Mouse (Mus musculus) macrophage (primary cell): ENCODE data around the gene Gm5935. TPM values are rescaled to one million over a fixed set of nuclear protein-coding genes. Genes with fewer than 3 reads are reported as not detected.
"Not testable (repeated sequence)": the region's sequence is repeated elsewhere in the genome, so short reads cannot be mapped to it uniquely, and the experiment has no call there.

Source experiments
- H3K27ac ChIP-seq: fragments of 350-480 bp; formaldehyde crosslinking; 2 replicates; pipeline ENCODE4 v1.9.0; 2021
- H3K36me3 ChIP-seq: fragments of 350-480 bp; formaldehyde crosslinking; 2 replicates; pipeline ENCODE4 v1.9.0; 2021; ENCODE audit errors: inconsistent target
- H3K4me3 ChIP-seq: fragments of 350-480 bp; formaldehyde crosslinking; 2 replicates; pipeline ENCODE4 v1.9.0; 2021; ENCODE audit errors: inconsistent target
- H3K79me2 ChIP-seq: fragments of 350-480 bp; formaldehyde crosslinking; 2 replicates; pipeline ENCODE4 v1.9.0; 2021; ENCODE audit errors: inconsistent target
- WGBS: methylation state at CpG from one replicate; pipeline ENCODE4 v1.1.7; 2026; ENCODE audit warnings: inconsistent platforms; ENCODE audit not compliant: missing documents; 5-methylcytosine and 5-hydroxymethylcytosine counted together
- polyA plus RNA-seq: library from polyadenylated mRNA; stranded (reverse); fragments of 250-400 nt; gene quantifications from 3 replicates; pipeline ENCODE4 v1.2.4, GENCODE M21; 2018; ENCODE audit warnings: inconsistent platforms
- total RNA-seq, 78 experiments: library from RNA; depleted of rRNA; stranded (reverse); fragments of 250-400 nt; gene quantifications; 1 replicate in 9 of 78; 2 replicates in 24 of 78; 3 replicates in 43 of 78; 4 replicates in 2 of 78; pipeline ENCODE4 v1.2.4; 2018; ENCODE audit warnings: inconsistent platforms in 56 of 78

Gm5935 gene
- total RNA-seq (2018; cell fraction: chromatin; rRNA removed) = not detected
- not detected for total RNA-seq (2018; cell fraction: cytosol; rRNA removed)
- total RNA-seq (2018; cell fraction: nucleus; rRNA removed) = not detected
- polyA plus RNA-seq = not detected in 3 replicates

- H3K36me3 ChIP-seq, H3K79me2 ChIP-seq, H3K4me3 ChIP-seq, H3K27ac ChIP-seq: not testable (repeated sequence)
- WGBS = no CpG with 5 or more reads among the region's 5 CpGs
These were observed at the start of gene Gm5935 for GRCm38 (mm10) chrX:24775064-24775463. TSS of gene Gm5935 (minus strand) at chrX:24775164.

Other genes starting within 250 kb of the Gm5935 start
- not detected in 3 replicates for gene Gm4297, start 200.3 kb downstream of the Gm5935 start, polyA plus RNA-seq